Mouse (Mus musculus) embryo, embryonic 10.5 days (tissue): ENCODE data around the gene Limd1.
A peak's percentile ranks its signal among the peaks of the same experiment; 100 is the strongest.

Source experiments
- DNase-seq: peaks from one replicate; pipeline ENCODE4 v3.0.0-alpha.2; 2015; ENCODE audit warnings: low spot score

Gene Limd1

GRCm38 (mm10) chr9:123516641-123517385 is 38.3 kb downstream of the Limd1 start:
- no peak for DNase-seq

DNA sequence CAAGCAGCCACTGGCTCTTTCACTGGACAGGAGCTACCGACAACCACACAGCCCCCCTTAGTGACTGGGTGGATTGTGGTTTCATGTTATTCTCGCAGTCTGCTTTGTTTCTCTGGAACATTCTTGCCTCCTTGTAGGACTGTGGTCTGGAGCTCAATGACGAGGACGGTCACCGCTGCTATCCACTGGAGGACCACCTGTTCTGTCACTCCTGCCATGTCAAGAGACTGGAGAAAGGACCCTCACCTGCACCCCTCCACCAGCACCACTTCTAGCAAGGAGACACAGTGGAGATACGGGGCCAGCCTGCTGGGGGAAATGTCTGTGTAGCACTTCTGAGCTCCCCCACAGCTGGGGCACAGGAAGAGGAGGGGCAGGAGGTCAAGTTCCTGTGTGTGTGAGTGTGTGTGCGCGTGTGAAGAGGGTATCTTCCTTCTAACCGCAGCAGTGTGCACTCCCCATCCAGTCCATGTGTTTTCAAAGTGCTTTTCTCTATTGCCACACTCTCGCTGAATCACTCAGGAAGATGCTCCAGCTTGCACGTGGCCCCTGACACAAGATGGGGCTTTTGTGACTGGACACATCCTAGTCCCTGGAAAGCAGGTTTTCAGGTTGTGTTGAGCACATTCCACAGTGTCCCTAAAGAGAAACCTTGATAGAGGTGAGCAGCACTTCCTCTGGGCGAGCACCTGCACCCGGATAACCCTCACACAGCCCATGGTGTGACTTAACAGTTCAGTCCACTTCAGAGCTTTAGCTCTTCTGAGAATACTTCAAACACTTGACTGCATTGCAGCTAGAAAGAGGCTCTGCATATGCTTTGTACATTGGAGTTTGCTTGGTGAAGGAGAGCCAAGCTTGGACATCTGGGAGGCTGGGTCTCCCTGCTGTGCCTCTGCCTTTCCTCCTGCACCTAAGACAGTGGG is 40.7 kb downstream of the Limd1 start:
- DNase-seq, result no peak

DNA sequence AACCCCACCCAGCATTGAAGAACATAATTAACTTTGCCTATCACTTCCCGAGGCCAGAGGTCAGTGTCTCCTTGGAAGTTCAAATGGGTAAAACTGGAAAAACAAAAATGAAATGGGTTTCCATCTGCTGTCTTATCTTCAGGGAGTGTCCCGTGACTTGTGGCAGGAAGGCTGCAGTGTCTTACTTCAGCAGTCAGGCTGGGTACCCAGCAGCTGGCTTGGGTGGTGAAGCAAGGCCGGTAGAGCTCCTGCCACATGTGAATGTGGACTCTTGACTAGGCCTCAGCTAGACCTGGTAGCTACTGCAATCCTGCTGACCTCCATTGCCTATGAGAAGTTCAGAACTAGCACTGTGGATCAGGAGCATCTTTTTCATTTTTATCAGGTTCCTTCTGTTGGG is 42.2 kb downstream of the Limd1 start:
- DNase-seq, result no peak

DNA sequence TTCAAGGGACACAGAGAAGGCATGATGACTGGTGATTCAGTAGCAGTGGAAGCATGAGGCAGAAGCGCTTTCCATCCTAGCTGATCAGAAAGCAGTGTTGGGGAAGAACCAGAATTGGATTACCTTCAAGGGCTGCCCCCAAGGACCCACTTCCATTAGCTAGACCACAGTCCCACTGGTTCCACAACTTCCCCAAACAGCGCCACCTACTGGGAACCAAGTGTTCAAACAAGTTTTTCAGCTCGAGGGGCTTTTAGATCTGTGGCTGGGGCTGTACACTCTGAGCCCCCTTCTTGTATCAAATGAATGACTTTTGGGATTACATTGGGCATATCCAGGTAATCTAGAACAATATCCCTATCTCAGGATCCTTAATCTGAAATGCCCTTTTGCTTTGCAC is 45.2 kb downstream of the Limd1 start:
- DNase-seq, result peak; percentile 60

GRCm38 (mm10) chr9:123525095-123525494 is 46.6 kb downstream of the Limd1 start:
- DNase-seq, result peak; percentile 84

DNA sequence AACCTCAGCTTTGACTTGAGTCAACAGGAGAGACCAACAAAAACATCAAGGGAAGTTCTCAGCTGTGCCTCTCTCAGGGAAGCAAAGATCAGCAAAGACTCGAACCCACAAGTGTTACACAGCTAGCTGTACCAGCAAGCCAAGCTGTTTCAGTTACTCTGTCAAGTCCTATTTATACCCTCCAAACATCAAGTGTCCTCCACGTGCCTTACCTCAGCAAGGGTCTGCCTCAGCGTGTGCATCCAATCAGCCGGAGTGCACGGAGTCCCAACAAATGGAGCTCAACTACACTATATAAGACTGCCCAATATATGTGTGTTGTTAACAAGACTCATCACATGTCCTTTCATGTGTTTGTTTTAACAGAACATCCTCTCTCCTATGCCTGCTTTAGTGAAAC is 48.0 kb downstream of the Limd1 start:
- no peak for DNase-seq

- peak; percentile 21 for DNase-seq
Measured at GRCm38 (mm10) chr9:123528087-123528925, 49.8 kb downstream of the Limd1 start.

GRCm38 (mm10) chr9:123528926-123529295 is 50.4 kb downstream of the Limd1 start:
- DNase-seq, result peak; percentile 65

- DNase-seq, result peak; percentile 100
Measured at GRCm38 (mm10) chr9:123529392-123530157, 51.1 kb downstream of the Limd1 start, which contains the start of gene Sacm1l. TSS of gene Sacm1l (plus strand) at chr9:123529759.

DNA sequence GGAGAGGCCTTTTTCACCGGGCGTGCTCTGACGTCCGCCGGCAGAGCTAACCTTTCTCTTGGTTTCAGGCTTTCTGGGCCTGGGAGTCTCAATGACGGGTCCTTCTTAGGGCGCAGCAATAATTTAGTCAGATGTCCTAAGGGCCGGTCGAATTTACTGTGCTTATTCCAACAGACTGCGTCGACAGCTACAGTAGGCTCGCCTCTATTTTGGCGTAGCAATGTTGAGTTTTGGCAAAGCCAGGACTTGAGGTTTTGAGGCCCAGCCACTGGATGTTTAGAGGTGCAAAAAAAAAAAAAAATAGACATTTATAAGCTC is 51.6 kb downstream of the Limd1 start:
- peak; percentile 63 for DNase-seq

DNA sequence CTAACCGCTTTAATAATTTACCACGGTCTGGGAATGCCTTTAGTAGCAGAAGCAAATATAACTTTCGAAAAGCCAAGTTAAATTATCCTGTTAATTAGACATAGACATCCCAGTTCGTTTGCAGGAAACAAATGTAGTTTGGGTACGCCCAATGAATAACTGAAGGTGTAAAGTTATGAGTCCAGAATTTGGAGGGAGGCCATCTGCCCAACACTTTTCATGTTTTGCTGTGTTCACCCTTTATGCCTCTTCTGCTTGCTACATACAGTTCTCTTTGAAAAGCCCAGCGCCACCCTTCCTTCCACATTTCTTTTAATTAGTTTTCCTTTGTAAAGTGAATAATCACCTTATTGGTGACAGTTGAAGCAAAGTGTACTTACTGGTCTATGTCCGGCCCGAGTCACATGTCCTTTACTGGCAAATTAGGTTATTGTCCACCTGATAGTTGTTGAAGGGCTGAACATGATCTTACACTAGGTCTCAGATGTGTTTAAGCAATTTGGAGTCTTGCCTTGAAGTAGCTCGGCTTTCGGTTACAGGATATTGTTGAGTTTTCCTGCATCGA is 52.1 kb downstream of the Limd1 start:
- no peak for DNase-seq

DNA sequence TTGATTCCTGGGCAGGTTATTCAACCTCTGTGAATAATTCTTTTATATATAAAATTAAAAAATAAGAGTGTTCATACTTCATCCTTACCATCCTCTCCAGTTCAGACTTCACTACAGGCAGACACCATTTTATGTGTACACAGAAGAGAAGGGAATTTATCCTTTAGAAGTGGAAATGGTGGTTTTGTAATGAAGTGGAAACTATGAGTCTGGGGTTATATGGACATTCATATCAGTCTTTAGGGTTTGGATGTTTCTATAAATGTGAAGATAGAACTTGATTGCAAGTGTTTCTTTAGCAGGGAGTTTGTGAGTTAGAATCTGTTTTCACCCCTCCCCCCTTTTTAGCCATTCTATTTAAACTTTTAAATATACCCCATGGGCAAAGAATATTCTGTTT is 52.7 kb downstream of the Limd1 start:
- DNase-seq, result no peak

- DNase-seq, result no peak
Measured at GRCm38 (mm10) chr9:123536613-123537012, 58.1 kb downstream of the Limd1 start.

- DNase-seq, result no peak
Measured at GRCm38 (mm10) chr9:123538189-123538588, 59.7 kb downstream of the Limd1 start.

GRCm38 (mm10) chr9:123539093-123539492 is 60.6 kb downstream of the Limd1 start:
- DNase-seq, result no peak

- no peak for DNase-seq
Measured at GRCm38 (mm10) chr9:123539823-123540222, 61.3 kb downstream of the Limd1 start.

- DNase-seq, result peak; percentile 62
Measured at GRCm38 (mm10) chr9:123554599-123554998, 76.1 kb downstream of the Limd1 start.
